Mouse (Mus musculus) CH12.LX (cell line): ENCODE measurements around the gene Olfr1373.
A peak's percentile ranks its signal among the peaks of the same experiment; 100 is the strongest.

Source experiments
- BHLHE40 ChIP-seq: IDR thresholded peaks from 2 replicates; pipeline ENCODE4 v1.6.1; 2011; ENCODE audit warnings: mild to moderate bottlenecking, low read depth, low read length, improper control_type of control experiment
- CTCF ChIP-seq, 2 experiments: IDR thresholded peaks in 1 of 2; conservative IDR thresholded peaks in 1 of 2; 2 replicates each; pipeline ENCODE4 v1.5.1; 2011 to 2012; ENCODE audit warnings: low read depth in 2 of 2, low read length in 2 of 2, improper control_type of control experiment in 1 of 2, inconsistent platforms in 1 of 2, mild to moderate bottlenecking in 1 of 2, moderate library complexity in 1 of 2
- EP300 ChIP-seq: IDR thresholded peaks from 2 replicates; pipeline ENCODE4 v1.6.1; 2011; ENCODE audit warnings: low read length, improper control_type of control experiment
- GABPA ChIP-seq: IDR thresholded peaks from 2 replicates; pipeline ENCODE4 v1.6.1; 2012; ENCODE audit warnings: low read depth, low read length, improper control_type of control experiment, inconsistent platforms; ENCODE audit not compliant: insufficient replicate concordance
- MAX ChIP-seq: IDR thresholded peaks from 2 replicates; pipeline ENCODE4 v1.6.1; 2011; ENCODE audit warnings: low read length, improper control_type of control experiment
- MXI1 ChIP-seq: IDR thresholded peaks from 2 replicates; pipeline ENCODE4 v1.6.1; 2011; ENCODE audit warnings: mild to moderate bottlenecking, low read depth, low read length, improper control_type of control experiment
- USF2 ChIP-seq: conservative IDR thresholded peaks from 2 replicates; pipeline ENCODE4 v1.6.1; 2011; ENCODE audit warnings: low read depth, low read length, improper control_type of control experiment

- TF ChIP-seq EP300 (no peak), GABPA (no peak), CTCF (conservative IDR thresholded peaks at IDR 0.05 in 1 of 2, IDR thresholded peaks at IDR 0.05 in 1 of 2; ENCODE audit: low read depth in 2 of 2, low read length in 2 of 2) (no peak), MAX (no peak), MXI1 (peak; percentile 54; the same call in 1 of the 2 replicates), USF2 (no peak), BHLHE40 (no peak)
These were observed 46.1 kb downstream of the Olfr1373 start for GRCm38 (mm10) chr11:52099031-52099761.
